Mouse (Mus musculus) myocyte (in vitro differentiated cells): ENCODE measurements at regions not wholly inside any gene's neighbourhood (a gene's known extent, or its start where the extent isn't known, plus 50 kb on each side); places are given as distances from the start of the nearest gene placed in this dataset.

Source experiments
- H3K27me3 ChIP-seq: one replicate; pipeline ENCODE4 v1.6.1; 2011; ENCODE audit not compliant: control insufficient read depth, insufficient read depth, insufficient read length
- H3K36me3 ChIP-seq: one replicate; pipeline ENCODE4 v1.6.1; 2011; ENCODE audit not compliant: control insufficient read depth, insufficient read depth
- H3K4me2 ChIP-seq: one replicate; pipeline ENCODE4 v1.6.1; 2011; ENCODE audit warnings: low read depth, control low read depth
- H3K4me3 ChIP-seq: one replicate; pipeline ENCODE4 v1.5.1; 2011; ENCODE audit warnings: mild to moderate bottlenecking, control low read depth, moderate library complexity
- H3K79me2 ChIP-seq: one replicate; pipeline ENCODE4 v1.6.1; 2011; ENCODE audit not compliant: control insufficient read depth, insufficient read depth
- H3ac ChIP-seq: one replicate; pipeline ENCODE4 v1.6.1; 2011; ENCODE audit not compliant: control insufficient read depth, insufficient read length
- CEBPB ChIP-seq: IDR thresholded peaks from 2 replicates; pipeline ENCODE4 v1.6.1; 2011; ENCODE audit warnings: mild to moderate bottlenecking, moderate library complexity; ENCODE audit not compliant: poor library complexity, insufficient read depth, severe bottlenecking
- E2F4 ChIP-seq: IDR thresholded peaks from one replicate; pipeline ENCODE4 v1.6.1; 2011; ENCODE audit warnings: mild to moderate bottlenecking, control low read depth, moderate library complexity; ENCODE audit not compliant: insufficient read depth
- MAX ChIP-seq: IDR thresholded peaks from one replicate; pipeline ENCODE4 v1.6.1; 2011; ENCODE audit warnings: low read depth, mild to moderate bottlenecking, control low read depth
- MYOD1 ChIP-seq, 3 experiments: IDR thresholded peaks; one replicate each; pipeline ENCODE4 v1.6.1; 2011; ENCODE audit warnings: control low read depth in 2 of 3, low read depth in 2 of 3, mild to moderate bottlenecking in 2 of 3, moderate library complexity in 1 of 3; ENCODE audit not compliant: insufficient read length in 2 of 3, control insufficient read depth in 1 of 3
- MYOG ChIP-seq, 3 experiments: IDR thresholded peaks; one replicate each; pipeline ENCODE4 v1.6.1; 2011; ENCODE audit warnings: control low read depth in 2 of 3, low read depth in 2 of 3, mild to moderate bottlenecking in 2 of 3; ENCODE audit not compliant: insufficient read length in 2 of 3, control insufficient read depth in 1 of 3, insufficient read depth in 1 of 3
- POLR2A ChIP-seq: IDR thresholded peaks from one replicate; pipeline ENCODE4 v1.6.1; 2011; ENCODE audit warnings: low read depth, mild to moderate bottlenecking, control low read depth, moderate library complexity; ENCODE audit not compliant: insufficient read length
- POLR2AphosphoS2 ChIP-seq: IDR thresholded peaks from one replicate; pipeline ENCODE4 v1.6.1; 2011; ENCODE audit warnings: low read depth, control low read depth; ENCODE audit not compliant: insufficient read length
- REST ChIP-seq: IDR thresholded peaks from one replicate; pipeline ENCODE4 v1.6.1; 2011; ENCODE audit warnings: mild to moderate bottlenecking, control low read depth, moderate library complexity; ENCODE audit not compliant: insufficient read depth, insufficient read length
- SRF ChIP-seq: IDR thresholded peaks from one replicate; pipeline ENCODE4 v1.6.1; 2011; ENCODE audit warnings: low read depth; ENCODE audit not compliant: control insufficient read depth, insufficient read length
- TCF12 ChIP-seq: IDR thresholded peaks from one replicate; pipeline ENCODE4 v1.6.1; 2011; ENCODE audit warnings: mild to moderate bottlenecking, control low read depth; ENCODE audit not compliant: poor library complexity, insufficient read depth, severe bottlenecking
- TCF3 ChIP-seq: IDR thresholded peaks from one replicate; pipeline ENCODE4 v1.6.1; 2011; ENCODE audit warnings: low read depth, control low read depth; ENCODE audit not compliant: insufficient read length
- USF1 ChIP-seq: IDR thresholded peaks from one replicate; pipeline ENCODE4 v1.6.1; 2011; ENCODE audit warnings: low read depth, mild to moderate bottlenecking, control low read depth, moderate library complexity

DNA sequence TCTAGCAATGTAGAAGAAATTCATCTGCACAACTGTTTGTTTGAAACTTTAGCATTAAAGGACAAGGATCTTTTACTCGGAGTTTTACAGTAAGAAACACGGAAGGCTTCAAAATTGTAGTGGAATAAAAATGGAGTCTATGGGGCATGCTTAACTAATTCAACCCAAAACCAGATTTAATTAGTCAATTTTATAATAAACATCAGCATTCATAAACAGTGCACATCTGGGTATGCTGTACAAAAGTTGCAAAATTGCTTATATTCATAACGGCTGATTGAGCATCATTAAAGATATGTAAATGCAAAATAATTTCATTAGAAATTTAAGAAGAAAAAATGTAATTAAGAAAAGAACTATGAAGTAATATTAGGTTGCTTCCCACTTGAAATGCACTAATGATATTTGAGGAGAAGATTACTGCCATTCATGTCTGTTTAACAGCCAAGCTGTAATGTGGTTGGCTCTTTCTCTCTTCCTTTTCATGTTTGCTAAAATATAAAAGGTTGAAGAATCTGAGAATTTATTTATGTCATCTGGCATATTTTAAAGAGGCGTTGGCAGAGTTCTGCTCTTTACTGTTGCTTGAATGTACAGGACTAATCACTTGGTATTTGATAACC is 1037.3 kb downstream of the Fam181b start:
- TF ChIP-seq E2F4 (no peak), TCF12 (no peak), REST (no peak), MYOG (IDR thresholded peaks at IDR 0.05; ENCODE audit: control insufficient read depth in 1 of 3, insufficient read depth in 1 of 3, insufficient read length in 2 of 3, low read depth in 2 of 3) (no peak)
- H3K36me3 ChIP-seq, result no peaks in the 10 kb centered on the region
- H3K4me2 ChIP-seq, result no peak overlapping the region
- H3K79me2 ChIP-seq, result no peaks in the 10 kb centered on the region
- no peaks in the 10 kb centered on the region for H3K27me3 ChIP-seq
- H3K4me3 ChIP-seq, result no peak overlapping the region
- H3ac ChIP-seq, result no peak overlapping the region

GRCm38 (mm10) chr7:94123781-94124180 is 1044.1 kb downstream of the Fam181b start:
- Histone ChIP-seq H3K27me3 (no peaks in the 10 kb centered on the region), H3K79me2 (no peaks in the 10 kb centered on the region), H3ac (no peak overlapping the region), H3K36me3 (no peaks in the 10 kb centered on the region), H3K4me2 (no peak overlapping the region), H3K4me3 (no peak overlapping the region)
- TF ChIP-seq POLR2A (no peak), MAX (no peak), SRF (no peak), MYOG (IDR thresholded peaks at IDR 0.05; ENCODE audit: control insufficient read depth in 1 of 3, insufficient read depth in 1 of 3, insufficient read length in 2 of 3, low read depth in 2 of 3) (no peak), TCF3 (no peak), POLR2AphosphoS2 (no peak), CEBPB (no peak), REST (no peak), E2F4 (no peak), MYOD1 (IDR thresholded peaks at IDR 0.05; ENCODE audit: control insufficient read depth in 1 of 3, insufficient read length in 2 of 3, low read depth in 2 of 3) (no peak), TCF12 (no peak), USF1 (no peak)

GRCm38 (mm10) chr7:94154221-94154620 is 1074.6 kb downstream of the Fam181b start:
- TF ChIP-seq TCF3 (no peak), E2F4 (no peak), MYOD1 (IDR thresholded peaks at IDR 0.05; ENCODE audit: control insufficient read depth in 1 of 3, insufficient read length in 2 of 3, low read depth in 2 of 3) (peak in 2 of 3 experiments; percentile 34 to 50), POLR2A (no peak), MYOG (IDR thresholded peaks at IDR 0.05; ENCODE audit: control insufficient read depth in 1 of 3, insufficient read depth in 1 of 3, insufficient read length in 2 of 3, low read depth in 2 of 3) (peak in 1 of 3 experiments; percentile 33), POLR2AphosphoS2 (no peak), CEBPB (0 out of 2 replicates have a peak, but pooled peaks have one; percentile 5), REST (no peak)

DNA sequence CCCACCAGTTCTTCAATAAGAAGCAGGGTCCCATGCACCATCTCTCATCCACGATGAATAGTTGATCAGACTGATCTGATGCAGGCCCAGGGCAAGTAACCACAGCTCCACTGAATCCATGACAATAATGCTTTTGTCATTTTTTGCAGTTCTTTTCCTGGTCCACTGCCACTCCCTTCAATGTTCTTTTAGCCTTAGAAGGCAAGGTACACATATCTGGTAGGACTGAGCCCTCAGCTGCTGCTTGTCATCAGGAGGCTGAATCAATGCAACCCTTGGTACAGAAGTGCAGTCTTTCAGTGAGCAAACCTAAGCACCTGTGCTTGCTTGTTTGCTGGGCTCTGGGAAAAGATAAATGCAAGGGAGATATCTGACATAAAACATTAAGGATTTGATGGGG is 1075.8 kb downstream of the Fam181b start:
- Histone ChIP-seq H3K36me3 (no peaks in the 10 kb centered on the region), H3K27me3 (no peaks in the 10 kb centered on the region), H3K4me2 (peak overlapping the region; percentile 24), H3ac (no peak overlapping the region), H3K4me3 (no peak overlapping the region), H3K79me2 (no peaks in the 10 kb centered on the region)
- TF ChIP-seq MAX (no peak), MYOD1 (IDR thresholded peaks at IDR 0.05; ENCODE audit: control insufficient read depth in 1 of 3, insufficient read length in 2 of 3, low read depth in 2 of 3) (peak in 2 of 3 experiments; percentile 9 to 48)

More at GRCm38 (mm10) chr7:94154221-94154620, 1074.6 kb downstream of the Fam181b start:
- Histone ChIP-seq H3ac (no peak overlapping the region), H3K79me2 (no peaks in the 10 kb centered on the region), H3K27me3 (no peaks in the 10 kb centered on the region), H3K36me3 (no peaks in the 10 kb centered on the region), H3K4me2 (peak overlapping the region; percentile 24), H3K4me3 (no peak overlapping the region)

- Histone ChIP-seq H3K4me3 (no peak overlapping the region), H3K4me2 (no peak overlapping the region), H3K79me2 (no peaks in the 10 kb centered on the region), H3ac (no peak overlapping the region), H3K36me3 (no peaks in the 10 kb centered on the region), H3K27me3 (no peaks in the 10 kb centered on the region)
- no peak for TF ChIP-seq E2F4
- TF ChIP-seq SRF, result no peak
- no peak for TF ChIP-seq REST
- TF ChIP-seq TCF12, result no peak
- no peak for TF ChIP-seq POLR2AphosphoS2
- no peak for TF ChIP-seq MAX
- no peak for TF ChIP-seq TCF3
- no peak for TF ChIP-seq POLR2A
- TF ChIP-seq USF1, result no peak
- TF ChIP-seq MYOG (IDR thresholded peaks at IDR 0.05; ENCODE audit: control insufficient read depth in 1 of 3, insufficient read depth in 1 of 3, insufficient read length in 2 of 3, low read depth in 2 of 3), result no peak
- TF ChIP-seq MYOD1 (IDR thresholded peaks at IDR 0.05; ENCODE audit: control insufficient read depth in 1 of 3, insufficient read length in 2 of 3, low read depth in 2 of 3), result no peak
- no peak for TF ChIP-seq CEBPB
Measured at GRCm38 (mm10) chr7:94180027-94180426, 1100.4 kb downstream of the Fam181b start.
